Mouse (Mus musculus) right cerebral cortex, postnatal 36 days (tissue): ENCODE measurements at regions not wholly inside any gene's neighbourhood (a gene's known extent, or its start where the extent isn't known, plus 50 kb on each side); places are given as distances from the start of the nearest gene placed in this dataset.

Experiments used
- DNase-seq, 2 experiments: peaks; one replicate each; pipeline ENCODE4 v3.0.0; 2022; ENCODE audit warnings: low spot score in 2 of 2, mixed read lengths in 1 of 2

- no peak for DNase-seq
Observed at GRCm38 (mm10) chr8:36041222-36041864, 275.8 kb downstream of the Gm19410 start.

GRCm38 (mm10) chr8:36042594-36042993 lies 277.0 kb downstream of the Gm19410 start:
- no peak for DNase-seq
